Mouse (Mus musculus) liver, embryonic 11.5 days (tissue): ENCODE measurements around the gene Aip. TPM values are rescaled to one million over a fixed set of nuclear protein-coding genes. Genes with fewer than 3 reads are reported as not detected.

Experiments
- ATAC-seq: fragments of 200-750 bp; cut with Nextera tagmentation; replicated peaks from 2 replicates; pipeline ENCODE4 v1.8.0; 2017; ENCODE audit warnings: moderate number of reproducible peaks, mild to moderate bottlenecking, moderate TSS enrichment, moderate library complexity; ENCODE audit not compliant: low FRiP score
- DNase-seq: peaks from one replicate; pipeline ENCODE4 v3.0.0-alpha.2; 2017; ENCODE audit warnings: low spot score
- H3K27ac ChIP-seq: fragments of 300-500 bp; sonication (generic); 2 replicates; pipeline ENCODE4 v1.5.1; 2014; ENCODE audit warnings: mild to moderate bottlenecking, low read depth, low read length, control low read depth
- H3K27me3 ChIP-seq: fragments of 300-500 bp; sonication (generic); replicated peaks from 2 replicates; pipeline ENCODE4 v1.6.1; 2014; ENCODE audit warnings: low read length, mixed read lengths; ENCODE audit not compliant: control insufficient read depth, insufficient read depth
- H3K36me3 ChIP-seq: fragments of 300-500 bp; sonication (generic); 2 replicates; pipeline ENCODE4 v1.6.1; 2014; ENCODE audit warnings: mild to moderate bottlenecking, low read length, moderate library complexity, mixed read lengths; ENCODE audit not compliant: control insufficient read depth, insufficient read depth
- H3K4me1 ChIP-seq: fragments of 300-500 bp; sonication (generic); replicated peaks from 2 replicates; pipeline ENCODE4 v1.6.1; 2014; ENCODE audit warnings: low read length, mixed read lengths; ENCODE audit not compliant: control insufficient read depth, insufficient read depth
- H3K4me2 ChIP-seq: fragments of 300-500 bp; sonication (generic); 2 replicates; pipeline ENCODE4 v1.6.1; 2014; ENCODE audit warnings: mild to moderate bottlenecking, control low read depth, moderate library complexity
- H3K4me3 ChIP-seq: fragments of 300-500 bp; sonication (generic); 2 replicates; pipeline ENCODE4 v1.5.1; 2014; ENCODE audit warnings: low read depth, low read length, control low read depth
- H3K9ac ChIP-seq: fragments of 300-500 bp; sonication (generic); 2 replicates; pipeline ENCODE4 v1.6.1; 2014; ENCODE audit warnings: low read depth, low read length, control low read depth
- H3K9me3 ChIP-seq: fragments of 300-500 bp; sonication (generic); 2 replicates; pipeline ENCODE4 v1.6.1; 2016; ENCODE audit warnings: low read length, inconsistent platforms, mixed read lengths; ENCODE audit not compliant: control insufficient read depth
- WGBS: fragments of 180-500 bp; shearing (Covaris S2); extraction: QIAGEN DNeasy Blood & Tissue Kit; methylation state at CpG from one replicate; pipeline ENCODE4 v1.1.7; 2014; 5-methylcytosine and 5-hydroxymethylcytosine counted together
- polyA plus RNA-seq: library from polyadenylated mRNA; unstranded; fragments of >200 nt; fragmentation: Nextera tagmentation; extraction: Ambion mirVana; gene quantifications from 2 replicates; pipeline ENCODE4 v1.2.1, GENCODE M21; 2014

Aip gene
- polyA plus RNA-seq, 1 experiment from 2014 or later = 56.2 TPM

- no peak overlapping the region for H3K4me2 ChIP-seq
- peaks cover 8% of the 10 kb centered on the region for H3K4me1 ChIP-seq
- ATAC-seq (no peak), DNase-seq (no peak)
- no peak overlapping the region for H3K27ac ChIP-seq
- no peak overlapping the region for H3K4me3 ChIP-seq
- H3K9ac ChIP-seq = no peak overlapping the region
- WGBS = 75% methylated on average over 2 of the region's 2 CpGs
- peaks cover 9% of the 10 kb centered on the region for H3K36me3 ChIP-seq
- H3K9me3 ChIP-seq = no peaks in the 10 kb centered on the region
- no peaks in the 10 kb centered on the region for H3K27me3 ChIP-seq
Observed at GRCm38 (mm10) chr19:4164721-4165120, 39.1 kb upstream of the Aip start.

GRCm38 (mm10) chr19:4164100-4164499 lies 38.4 kb upstream of the Aip start:
- Histone ChIP-seq H3K36me3 (peaks cover 9% of the 10 kb centered on the region), H3K9me3 (no peaks in the 10 kb centered on the region), H3K27ac (no peak overlapping the region), H3K9ac (no peak overlapping the region), H3K27me3 (no peaks in the 10 kb centered on the region), H3K4me3 (no peak overlapping the region), H3K4me2 (no peak overlapping the region), H3K4me1 (peaks cover 7% of the 10 kb centered on the region)
- DNase-seq (no peak), ATAC-seq (no peak)
- WGBS = 78% methylated on average over 3 of the region's 3 CpGs

GRCm38 (mm10) chr19:4163543-4163887 lies 37.9 kb upstream of the Aip start:
- H3K9me3 ChIP-seq = no peaks in the 10 kb centered on the region
- H3K4me1 ChIP-seq = peaks cover 7% of the 10 kb centered on the region
- H3K27me3 ChIP-seq = no peaks in the 10 kb centered on the region
- 0 out of 2 replicates have a peak overlapping the region, but pooled peaks have one; percentile 22 for H3K27ac ChIP-seq
- peak; percentile 18; the same call in 1 of the 2 replicates for ATAC-seq
- peak overlapping the region; percentile 77 for H3K9ac ChIP-seq
- peak overlapping the region; percentile 94 for H3K4me2 ChIP-seq
- peak overlapping the region; percentile 64 for H3K4me3 ChIP-seq
- H3K36me3 ChIP-seq = peaks cover 13% of the 10 kb centered on the region
- 38% methylated on average over 4 of the region's 4 CpGs for WGBS
- DNase-seq = no peak

- H3K36me3 ChIP-seq = peaks cover 18% of the 10 kb centered on the region
- 0 out of 2 replicates have a peak within 1 kb of the TSS, but pooled peaks have one; percentile 22 for H3K27ac ChIP-seq
- peak within 1 kb of the TSS; percentile 77 for H3K9ac ChIP-seq
- H3K27me3 ChIP-seq = no peaks in the 10 kb centered on the region
- 7% methylated on average over 42 of the region's 42 CpGs for WGBS
- peak; percentile 85 for ATAC-seq
- no peaks in the 10 kb centered on the region for H3K9me3 ChIP-seq
- H3K4me2 ChIP-seq = peak within 1 kb of the TSS; percentile 94
- peak; percentile 91 for DNase-seq
- peaks cover 7% of the 10 kb centered on the region for H3K4me1 ChIP-seq
- H3K4me3 ChIP-seq = peak within 1 kb of the TSS; percentile 64
Observed at GRCm38 (mm10) chr19:4162646-4163542, 37.2 kb upstream of the Aip start, which contains the start of gene Rps6kb2. Gene Rps6kb2 (minus strand): TSS chr19:4163354.

GRCm38 (mm10) chr19:4159049-4159448 lies 33.4 kb upstream of the Aip start:
- H3K9me3 ChIP-seq = no peaks in the 10 kb centered on the region
- 94% methylated on average over 8 of the region's 8 CpGs for WGBS
- H3K27ac ChIP-seq = no peak overlapping the region
- peaks cover 33% of the 10 kb centered on the region for H3K36me3 ChIP-seq
- no peak overlapping the region for H3K4me2 ChIP-seq
- DNase-seq (no peak), ATAC-seq (no peak)
- H3K4me1 ChIP-seq = peaks cover 18% of the 10 kb centered on the region
- H3K4me3 ChIP-seq = no peak overlapping the region
- H3K9ac ChIP-seq = no peak overlapping the region
- no peaks in the 10 kb centered on the region for H3K27me3 ChIP-seq

GRCm38 (mm10) chr19:4156771-4157170 lies 31.1 kb upstream of the Aip start:
- ATAC-seq (no peak), DNase-seq (no peak)
- H3K9me3 ChIP-seq = no peaks in the 10 kb centered on the region
- no peaks in the 10 kb centered on the region for H3K27me3 ChIP-seq
- WGBS = 93% methylated on average over 12 of the region's 12 CpGs
- no peak overlapping the region for H3K9ac ChIP-seq
- no peak overlapping the region for H3K4me2 ChIP-seq
- no peak overlapping the region for H3K27ac ChIP-seq
- H3K36me3 ChIP-seq = peaks cover 31% of the 10 kb centered on the region
- H3K4me1 ChIP-seq = peaks cover 12% of the 10 kb centered on the region; the same call in 1 of the 2 replicates
- no peak overlapping the region for H3K4me3 ChIP-seq

- peaks cover 30% of the 10 kb centered on the region for H3K36me3 ChIP-seq
- peak overlapping the region; percentile 55; the same call in 1 of the 2 replicates for H3K4me2 ChIP-seq
- ATAC-seq (no peak), DNase-seq (no peak)
- H3K4me1 ChIP-seq = peaks cover 12% of the 10 kb centered on the region; the same call in 1 of the 2 replicates
- no peaks in the 10 kb centered on the region for H3K27me3 ChIP-seq
- no peaks in the 10 kb centered on the region for H3K9me3 ChIP-seq
- H3K4me3 ChIP-seq = no peak overlapping the region
- peak overlapping the region; percentile 12; the same call in 1 of the 2 replicates for H3K9ac ChIP-seq
- 78% methylated on average over 20 of the region's 20 CpGs for WGBS
- 0 out of 2 replicates have a peak overlapping the region, but pooled peaks have one; percentile 22 for H3K27ac ChIP-seq
Observed at GRCm38 (mm10) chr19:4156073-4156579, 30.5 kb upstream of the Aip start.

- 65% methylated on average over 6 of the region's 6 CpGs for WGBS
- peak overlapping the region; percentile 54 for H3K9ac ChIP-seq
- H3K9me3 ChIP-seq = no peaks in the 10 kb centered on the region
- peaks cover 32% of the 10 kb centered on the region for H3K36me3 ChIP-seq
- no peak for ATAC-seq
- H3K4me2 ChIP-seq = peak overlapping the region; percentile 55
- peaks cover 12% of the 10 kb centered on the region; the same call in 1 of the 2 replicates for H3K4me1 ChIP-seq
- H3K4me3 ChIP-seq = peak overlapping the region; percentile 34
- H3K27me3 ChIP-seq = no peaks in the 10 kb centered on the region
- H3K27ac ChIP-seq = peak overlapping the region; percentile 39; the same call in 1 of the 2 replicates
- no peak for DNase-seq
Observed at GRCm38 (mm10) chr19:4155223-4156072, 29.8 kb upstream of the Aip start.
